Comparison of ENCODE assay signal across 24 mouse cellular contexts in genomic region chr14:52035926-52036325, GRCm38 (mm10). TPM values are rescaled to one million over a fixed set of nuclear protein-coding genes. Genes with fewer than 3 reads are reported as not detected.
DNase-seq lines count a peak whose midpoint lies in the region; ATAC-seq and TF ChIP-seq lines count a peak whose summit lies in the region.
"Had no signal": no experiment of that assay in that cellular context is flagged by ENCODE, and none has a peak within 500 bp of the region (broad histone marks: within the 10 kb centered on the region; RNA-seq: fewer than 3 reads in every experiment).

No protein-coding gene starts in this region.

- no peak overlapping the region for H3K27ac ChIP-seq in liver, embryonic 15.5 days (replicated peaks)
- H3K27ac ChIP-seq in liver, embryonic 11.5 days (ENCODE audit: low read depth, low read length): no peak overlapping the region
- no peak overlapping the region for H3K27ac ChIP-seq in lung, embryonic 14.5 days (ENCODE audit: low read depth)
- no peak overlapping the region for H3K27ac ChIP-seq in midbrain, embryonic 11.5 days (ENCODE audit: low read depth, low read length)
- no peak overlapping the region for H3K27ac ChIP-seq in midbrain, embryonic 10.5 days (replicated peaks)
- H3K27ac ChIP-seq: embryonic facial prominence, embryonic 10.5 days; embryonic facial prominence, embryonic 12.5 days; forebrain, embryonic 13.5 days; forebrain, embryonic 15.5 days had no signal

- H3K9ac ChIP-seq in liver, embryonic 15.5 days: no peak overlapping the region
- no peak overlapping the region for H3K9ac ChIP-seq in liver, embryonic 11.5 days (ENCODE audit: low read depth, low read length)
- H3K9ac ChIP-seq in lung, embryonic 14.5 days: no peak overlapping the region
- no peak overlapping the region for H3K9ac ChIP-seq in midbrain, embryonic 11.5 days (ENCODE audit: low read length)
- H3K9ac ChIP-seq: embryonic facial prominence, embryonic 12.5 days; forebrain, embryonic 13.5 days; forebrain, embryonic 15.5 days had no signal

- no peaks in the 10 kb centered on the region for H3K4me1 ChIP-seq in liver, embryonic 15.5 days (replicated peaks)
- no peaks in the 10 kb centered on the region for H3K4me1 ChIP-seq in liver, embryonic 11.5 days (replicated peaks; ENCODE audit: control insufficient read depth, insufficient read depth, low read length)
- H3K4me1 ChIP-seq in lung, embryonic 14.5 days (ENCODE audit: insufficient read depth): no peaks in the 10 kb centered on the region
- no peaks in the 10 kb centered on the region for H3K4me1 ChIP-seq in midbrain, embryonic 11.5 days (ENCODE audit: control insufficient read depth, insufficient read depth, low read length)
- H3K4me1 ChIP-seq in midbrain, embryonic 10.5 days: no peaks in the 10 kb centered on the region
- H3K4me1 ChIP-seq: embryonic facial prominence, embryonic 10.5 days; embryonic facial prominence, embryonic 12.5 days; forebrain, embryonic 13.5 days; forebrain, embryonic 15.5 days had no signal

- DNase-seq in liver, embryonic 11.5 days (ENCODE audit: low spot score): no peak
- no peak for DNase-seq in lung, embryonic 14.5 days
- DNase-seq in lung, adult 18-20 months: no peak
- peak; percentile 57 for DNase-seq in midbrain, embryonic 11.5 days (ENCODE audit: low spot score, missing footprints)
- DNase-seq in midbrain, embryonic 10.5 days (ENCODE audit: low spot score): no peak
- no peak for DNase-seq in cerebellum, adult 9-11 months
- DNase-seq: adrenal gland, adult 2 months; adrenal gland, postnatal 10 days; adrenal gland, postnatal 25 days; cerebellum, adult 11 months; cerebellum, adult 18-20 months; cerebellum, adult 8-10 months; cerebellum, postnatal 10 days; cerebellum, postnatal 25 days had no signal

- no peaks in the 10 kb centered on the region for H3K36me3 ChIP-seq in liver, embryonic 15.5 days (replicated peaks)
- H3K36me3 ChIP-seq in liver, embryonic 11.5 days (ENCODE audit: control insufficient read depth, insufficient read depth, low read length): no peaks in the 10 kb centered on the region
- H3K36me3 ChIP-seq in lung, embryonic 14.5 days (ENCODE audit: insufficient read depth): no peaks in the 10 kb centered on the region
- no peaks in the 10 kb centered on the region for H3K36me3 ChIP-seq in midbrain, embryonic 11.5 days (ENCODE audit: control insufficient read depth, insufficient read depth, low read length)
- no peaks in the 10 kb centered on the region for H3K36me3 ChIP-seq in midbrain, embryonic 10.5 days
- H3K36me3 ChIP-seq: embryonic facial prominence, embryonic 10.5 days; embryonic facial prominence, embryonic 12.5 days; forebrain, embryonic 15.5 days had no signal

- no peaks in the 10 kb centered on the region for H3K9me3 ChIP-seq in liver, embryonic 15.5 days (replicated peaks)
- H3K9me3 ChIP-seq in liver, embryonic 11.5 days (ENCODE audit: control insufficient read depth, low read length): no peaks in the 10 kb centered on the region
- no peaks in the 10 kb centered on the region for H3K9me3 ChIP-seq in lung, embryonic 14.5 days (ENCODE audit: low read depth, low read length)
- no peaks in the 10 kb centered on the region for H3K9me3 ChIP-seq in midbrain, embryonic 11.5 days (ENCODE audit: control insufficient read depth, low read length)
- H3K9me3 ChIP-seq in midbrain, embryonic 10.5 days (replicated peaks): no peaks in the 10 kb centered on the region
- H3K9me3 ChIP-seq: embryonic facial prominence, embryonic 10.5 days; embryonic facial prominence, embryonic 12.5 days; forebrain, embryonic 13.5 days; forebrain, embryonic 15.5 days had no signal

- 64% methylated on average over 6 of the region's 6 CpGs for WGBS in liver, embryonic 15.5 days (ENCODE audit: insufficient replicate concordance)
- WGBS in liver, embryonic 11.5 days: 81% methylated on average over 6 of the region's 6 CpGs
- WGBS in lung, embryonic 14.5 days: 61% methylated on average over 6 of the region's 6 CpGs
- 90% methylated on average over 6 of the region's 6 CpGs for WGBS in midbrain, embryonic 11.5 days
- 83% methylated on average over 6 of the region's 6 CpGs for WGBS in midbrain, embryonic 10.5 days

- TF ChIP-seq CTCF in lung, embryonic 14.5 days (IDR thresholded peaks at IDR 0.05; ENCODE audit: low read depth): no peak

- no peak overlapping the region for H3K4me2 ChIP-seq in liver, embryonic 15.5 days
- no peak overlapping the region for H3K4me2 ChIP-seq in liver, embryonic 11.5 days
- no peak overlapping the region for H3K4me2 ChIP-seq in lung, embryonic 14.5 days
- no peak overlapping the region for H3K4me2 ChIP-seq in midbrain, embryonic 11.5 days
- H3K4me2 ChIP-seq: embryonic facial prominence, embryonic 12.5 days; forebrain, embryonic 13.5 days; forebrain, embryonic 15.5 days had no signal

- H3K27me3 ChIP-seq in liver, embryonic 15.5 days: 0 out of 2 replicates have a peak, but pooled peaks cover 3% of the 10 kb centered on the region
- H3K27me3 ChIP-seq in liver, embryonic 11.5 days (replicated peaks; ENCODE audit: control insufficient read depth, insufficient read depth, low read length): 0 out of 2 replicates have a peak, but pooled peaks cover 2% of the 10 kb centered on the region
- H3K27me3 ChIP-seq in lung, embryonic 14.5 days (ENCODE audit: insufficient read depth, low read length): no peaks in the 10 kb centered on the region
- H3K27me3 ChIP-seq in midbrain, embryonic 11.5 days (ENCODE audit: control insufficient read depth, insufficient read depth, low read length): no peaks in the 10 kb centered on the region
- H3K27me3 ChIP-seq in midbrain, embryonic 10.5 days (ENCODE audit: low read depth, poor library complexity, severe bottlenecking): no peaks in the 10 kb centered on the region
- H3K27me3 ChIP-seq: embryonic facial prominence, embryonic 12.5 days; forebrain, embryonic 13.5 days; forebrain, embryonic 15.5 days had no signal

- H3K4me3 ChIP-seq in liver, embryonic 15.5 days (replicated peaks): no peak overlapping the region
- no peak overlapping the region for H3K4me3 ChIP-seq in liver, embryonic 11.5 days (ENCODE audit: low read depth, low read length)
- H3K4me3 ChIP-seq in lung, embryonic 14.5 days (ENCODE audit: low read depth, low read length): no peak overlapping the region
- no peak overlapping the region for H3K4me3 ChIP-seq in midbrain, embryonic 11.5 days (ENCODE audit: low read depth, low read length)
- H3K4me3 ChIP-seq in midbrain, embryonic 10.5 days: no peak overlapping the region
- H3K4me3 ChIP-seq: embryonic facial prominence, embryonic 10.5 days; embryonic facial prominence, embryonic 12.5 days; forebrain, embryonic 13.5 days; forebrain, embryonic 15.5 days had no signal

- 0 out of 2 replicates have a peak, but pooled peaks have one; percentile 42 for ATAC-seq in liver, embryonic 15.5 days (ENCODE audit: insufficient read depth)
- no peak for ATAC-seq in liver, embryonic 11.5 days (replicated peaks; ENCODE audit: low FRiP score)
- ATAC-seq in lung, embryonic 14.5 days (ENCODE audit: insufficient read depth): peak; percentile 14; the same call in 1 of the 2 replicates
- no peak for ATAC-seq in midbrain, embryonic 11.5 days (ENCODE audit: low FRiP score)
- ATAC-seq: forebrain, embryonic 13.5 days; forebrain, embryonic 15.5 days had no signal

RNA-seq across cellular contexts. Expression of gene Olfr221, which starts 6.3 kb away (rescaled TPM):
- not detected in 2 replicates for polyA plus RNA-seq in liver, embryonic 15.5 days (2015; fragmentation: Nextera tagmentation; extraction: Ambion mirVana)
- not detected in 2 replicates for polyA plus RNA-seq in liver, embryonic 11.5 days (2014; fragmentation: Nextera tagmentation; extraction: Ambion mirVana)
- not detected in 2 replicates for polyA plus RNA-seq in lung, embryonic 14.5 days (2014; fragmentation: Nextera tagmentation; extraction: Ambion mirVana)
- not detected in 2 replicates for polyA plus RNA-seq in midbrain, embryonic 11.5 days (2014; fragmentation: Nextera tagmentation; extraction: Ambion mirVana)
- not detected in 2 replicates for polyA plus RNA-seq in midbrain, embryonic 10.5 days (2016; fragmentation: Nextera tagmentation; extraction: Ambion mirVana)
- polyA plus RNA-seq: adrenal gland, adult 2 months; brain, embryonic 14.5 days; C2C12; cortical plate, adult 2 months; embryonic facial prominence, embryonic 10.5 days; embryonic facial prominence, embryonic 12.5 days; embryonic facial prominence, embryonic 14.5 days; forebrain, embryonic 11.5 days; forebrain, embryonic 13.5 days; forebrain, embryonic 15.5 days had no signal

RNA-seq across cellular contexts. Expression of gene Zfp219, which starts 15.4 kb away (rescaled TPM):
- 9.0 and 10.9 TPM in 2 replicates for polyA plus RNA-seq in liver, embryonic 15.5 days (2015; fragmentation: Nextera tagmentation; extraction: Ambion mirVana)
- 19.8 and 21.9 TPM in 2 replicates for polyA plus RNA-seq in liver, embryonic 11.5 days (2014; fragmentation: Nextera tagmentation; extraction: Ambion mirVana)
- polyA plus RNA-seq in lung, embryonic 14.5 days (2014; fragmentation: Nextera tagmentation; extraction: Ambion mirVana): 25.8 and 28.3 TPM in 2 replicates
- polyA plus RNA-seq in midbrain, embryonic 11.5 days (2014; fragmentation: Nextera tagmentation; extraction: Ambion mirVana): 91.9 and 110 TPM in 2 replicates
- polyA plus RNA-seq in midbrain, embryonic 10.5 days (2016; fragmentation: Nextera tagmentation; extraction: Ambion mirVana): 89.4 and 96.6 TPM in 2 replicates

RNA-seq across cellular contexts. Expression of gene Tmem253, which starts 20.5 kb away (rescaled TPM):
- 0.14 and 0.23 TPM in 2 replicates for polyA plus RNA-seq in liver, embryonic 15.5 days (2015; fragmentation: Nextera tagmentation; extraction: Ambion mirVana)
- 0.85 TPM in 1 of 2 replicates, not detected in the other for polyA plus RNA-seq in liver, embryonic 11.5 days (2014; fragmentation: Nextera tagmentation; extraction: Ambion mirVana)
- polyA plus RNA-seq in lung, embryonic 14.5 days (2014; fragmentation: Nextera tagmentation; extraction: Ambion mirVana): 0.35 and 0.74 TPM in 2 replicates
- 1.0 and 1.5 TPM in 2 replicates for polyA plus RNA-seq in midbrain, embryonic 11.5 days (2014; fragmentation: Nextera tagmentation; extraction: Ambion mirVana)
- 0.67 and 1.2 TPM in 2 replicates for polyA plus RNA-seq in midbrain, embryonic 10.5 days (2016; fragmentation: Nextera tagmentation; extraction: Ambion mirVana)

RNA-seq across cellular contexts. Expression of gene Arhgef40, which starts 51.4 kb away (rescaled TPM):
- polyA plus RNA-seq in liver, embryonic 15.5 days (2015; fragmentation: Nextera tagmentation; extraction: Ambion mirVana): 14.0 and 16.3 TPM in 2 replicates
- 50.7 and 61.8 TPM in 2 replicates for polyA plus RNA-seq in liver, embryonic 11.5 days (2014; fragmentation: Nextera tagmentation; extraction: Ambion mirVana)
- 96.8 and 108 TPM in 2 replicates for polyA plus RNA-seq in lung, embryonic 14.5 days (2014; fragmentation: Nextera tagmentation; extraction: Ambion mirVana)
- 50.4 and 52.8 TPM in 2 replicates for polyA plus RNA-seq in midbrain, embryonic 11.5 days (2014; fragmentation: Nextera tagmentation; extraction: Ambion mirVana)
- 85.4 and 99.8 TPM in 2 replicates for polyA plus RNA-seq in midbrain, embryonic 10.5 days (2016; fragmentation: Nextera tagmentation; extraction: Ambion mirVana)

Comparison
In these comparisons a context has a peak if more than half of its experiments do, and no peak if none do; other contexts are left out.
1. ATAC-seq: peak in liver, embryonic 15.5 days (single experiment) and lung, embryonic 14.5 days (single experiment); none in liver, embryonic 11.5 days (single experiment) and midbrain, embryonic 11.5 days (single experiment).